Mouse (Mus musculus) liver, embryonic 12.5 days (tissue): ENCODE results near the gene Ostm1. TPM values are rescaled to one million over a fixed set of nuclear protein-coding genes. Genes with fewer than 3 reads are reported as not detected.

Experiments used
- ATAC-seq: fragments of 200-750 bp; cut with Nextera tagmentation; 2 replicates; pipeline ENCODE4 v1.8.0; 2017; ENCODE audit warnings: moderate number of reproducible peaks, mild to moderate bottlenecking, moderate library complexity
- H3K27ac ChIP-seq: fragments of 300-500 bp; sonication (generic); 2 replicates; pipeline ENCODE4 v1.5.1; 2016; ENCODE audit warnings: mild to moderate bottlenecking
- H3K27me3 ChIP-seq: fragments of 300-500 bp; sonication (generic); replicated peaks from 2 replicates; pipeline ENCODE4 v1.6.1; 2016; ENCODE audit warnings: mild to moderate bottlenecking, moderate library complexity
- H3K36me3 ChIP-seq: fragments of 300-500 bp; sonication (generic); 2 replicates; pipeline ENCODE4 v1.6.1; 2016; ENCODE audit warnings: mild to moderate bottlenecking, moderate library complexity
- H3K4me1 ChIP-seq: fragments of 300-500 bp; sonication (generic); 2 replicates; pipeline ENCODE4 v1.6.1; 2016
- H3K4me2 ChIP-seq: fragments of 300-500 bp; sonication (generic); 2 replicates; pipeline ENCODE4 v1.6.1; 2016; ENCODE audit warnings: mild to moderate bottlenecking, moderate library complexity
- H3K4me3 ChIP-seq: fragments of 300-500 bp; sonication (generic); 2 replicates; pipeline ENCODE4 v1.5.1; 2016; ENCODE audit warnings: mild to moderate bottlenecking, moderate library complexity
- H3K9ac ChIP-seq: fragments of 300-500 bp; sonication (generic); 2 replicates; pipeline ENCODE4 v1.6.1; 2016; ENCODE audit warnings: mild to moderate bottlenecking, moderate library complexity
- H3K9me3 ChIP-seq: fragments of 300-500 bp; sonication (generic); replicated peaks from 2 replicates; pipeline ENCODE4 v1.6.1; 2016; ENCODE audit warnings: mild to moderate bottlenecking, moderate library complexity
- WGBS: fragments of 180-500 bp; shearing (Covaris S2); methylation state at CpG from one replicate; pipeline ENCODE4 v1.1.7; 2016; ENCODE audit not compliant: insufficient replicate concordance; 5-methylcytosine and 5-hydroxymethylcytosine counted together
- polyA plus RNA-seq: library from polyadenylated mRNA; unstranded; fragments of >200 nt; fragmentation: Nextera tagmentation; extraction: Ambion mirVana; gene quantifications from 2 replicates; pipeline ENCODE4 v1.2.1, GENCODE M21; 2016

Ostm1 gene
- polyA plus RNA-seq, 1 experiment from 2014 or later = 19.9 TPM

GRCm38 (mm10) chr10:42584436-42584983 is 888 bp downstream of the Ostm1 start:
- Histone ChIP-seq H3K27ac (no peak overlapping the region), H3K9me3 (no peaks in the 10 kb centered on the region), H3K4me2 (0 out of 2 replicates have a peak overlapping the region, but pooled peaks have one; percentile 1), H3K4me3 (peak overlapping the region; percentile 13; the same call in 1 of the 2 replicates), H3K9ac (no peak overlapping the region), H3K4me1 (peaks cover 18% of the 10 kb centered on the region; the same call in 1 of the 2 replicates), H3K36me3 (no peaks in the 10 kb centered on the region), H3K27me3 (peaks cover 100% of the 10 kb centered on the region)
- no peak for ATAC-seq
- WGBS = 3% methylated on average over 37 of the region's 37 CpGs

GRCm38 (mm10) chr10:42585156-42585555 is 1.5 kb downstream of the Ostm1 start:
- H3K27ac ChIP-seq = no peak overlapping the region
- no peak overlapping the region for H3K9ac ChIP-seq
- H3K27me3 ChIP-seq = peaks cover 100% of the 10 kb centered on the region
- no peak overlapping the region for H3K4me2 ChIP-seq
- H3K4me3 ChIP-seq = no peak overlapping the region
- no peak for ATAC-seq
- no peaks in the 10 kb centered on the region for H3K9me3 ChIP-seq
- 5% methylated on average over 8 of the region's 8 CpGs for WGBS
- H3K36me3 ChIP-seq = no peaks in the 10 kb centered on the region
- H3K4me1 ChIP-seq = peaks cover 12% of the 10 kb centered on the region; the same call in 1 of the 2 replicates

- Histone ChIP-seq H3K9me3 (no peaks in the 10 kb centered on the region), H3K4me3 (no peak overlapping the region), H3K9ac (no peak overlapping the region), H3K27me3 (peaks cover 100% of the 10 kb centered on the region), H3K36me3 (no peaks in the 10 kb centered on the region), H3K27ac (no peak overlapping the region), H3K4me2 (no peak overlapping the region), H3K4me1 (0 out of 2 replicates have a peak, but pooled peaks cover 10% of the 10 kb centered on the region)
- no peak for ATAC-seq
- 6% methylated on average over 22 of the region's 22 CpGs for WGBS
Measured at GRCm38 (mm10) chr10:42585596-42586305, 2.1 kb downstream of the Ostm1 start.

GRCm38 (mm10) chr10:42587961-42588750 is 4.5 kb downstream of the Ostm1 start:
- Histone ChIP-seq H3K9me3 (no peaks in the 10 kb centered on the region), H3K27me3 (peaks cover 100% of the 10 kb centered on the region), H3K4me1 (peaks cover 17% of the 10 kb centered on the region), H3K27ac (no peak overlapping the region), H3K36me3 (no peaks in the 10 kb centered on the region), H3K4me2 (no peak overlapping the region), H3K9ac (no peak overlapping the region), H3K4me3 (no peak overlapping the region)
- no peak for ATAC-seq
- WGBS = 7% methylated on average over 8 of the region's 8 CpGs

GRCm38 (mm10) chr10:42589505-42589904 is 5.9 kb downstream of the Ostm1 start:
- Histone ChIP-seq H3K4me1 (peaks cover 13% of the 10 kb centered on the region), H3K4me3 (no peak overlapping the region), H3K27ac (no peak overlapping the region), H3K9ac (no peak overlapping the region), H3K27me3 (peaks cover 100% of the 10 kb centered on the region), H3K9me3 (no peaks in the 10 kb centered on the region), H3K4me2 (no peak overlapping the region), H3K36me3 (no peaks in the 10 kb centered on the region)
- no peak for ATAC-seq
- 7% methylated on average over 5 of the region's 5 CpGs for WGBS

- Histone ChIP-seq H3K4me3 (no peak overlapping the region), H3K4me2 (no peak overlapping the region; the same call in 1 of the 2 replicates), H3K9ac (no peak overlapping the region), H3K27me3 (peaks cover 100% of the 10 kb centered on the region), H3K36me3 (no peaks in the 10 kb centered on the region), H3K4me1 (peaks cover 13% of the 10 kb centered on the region), H3K27ac (no peak overlapping the region), H3K9me3 (no peaks in the 10 kb centered on the region)
- WGBS = 3% methylated on average over 19 of the region's 19 CpGs
- no peak for ATAC-seq
Measured at GRCm38 (mm10) chr10:42590261-42591184, 6.9 kb downstream of the Ostm1 start.

GRCm38 (mm10) chr10:42591185-42591992 is 7.8 kb downstream of the Ostm1 start:
- Histone ChIP-seq H3K9me3 (no peaks in the 10 kb centered on the region), H3K4me3 (peak overlapping the region; percentile 40), H3K9ac (no peak overlapping the region), H3K27me3 (peaks cover 100% of the 10 kb centered on the region), H3K4me1 (peaks cover 13% of the 10 kb centered on the region), H3K36me3 (no peaks in the 10 kb centered on the region), H3K27ac (no peak overlapping the region), H3K4me2 (peak overlapping the region; percentile 49)
- no peak for ATAC-seq
- under 1% methylated on average over 67 of the region's 67 CpGs for WGBS

- WGBS = 2% methylated on average over 25 of the region's 25 CpGs
- no peak for ATAC-seq
- H3K4me3 ChIP-seq = peak overlapping the region; percentile 40
Measured at GRCm38 (mm10) chr10:42591993-42592686, 8.5 kb downstream of the Ostm1 start.

GRCm38 (mm10) chr10:42593201-42593600 is 9.6 kb downstream of the Ostm1 start:
- Histone ChIP-seq H3K4me3 (no peak overlapping the region), H3K27ac (no peak overlapping the region), H3K27me3 (peaks cover 98% of the 10 kb centered on the region), H3K4me2 (no peak overlapping the region), H3K9ac (no peak overlapping the region), H3K9me3 (no peaks in the 10 kb centered on the region), H3K36me3 (no peaks in the 10 kb centered on the region), H3K4me1 (peaks cover 13% of the 10 kb centered on the region)
- ATAC-seq = no peak
- WGBS = 11% methylated on average over 7 of the region's 7 CpGs

More at GRCm38 (mm10) chr10:42591993-42592686, 8.5 kb downstream of the Ostm1 start:
- H3K36me3 ChIP-seq = no peaks in the 10 kb centered on the region
- H3K9me3 ChIP-seq = no peaks in the 10 kb centered on the region
- H3K27me3 ChIP-seq = peaks cover 100% of the 10 kb centered on the region
- H3K4me2 ChIP-seq = peak overlapping the region; percentile 49
- H3K27ac ChIP-seq = no peak overlapping the region
- H3K4me1 ChIP-seq = peaks cover 13% of the 10 kb centered on the region
- no peak overlapping the region for H3K9ac ChIP-seq

- H3K36me3 ChIP-seq = no peaks in the 10 kb centered on the region
- no peak overlapping the region for H3K4me3 ChIP-seq
- H3K4me1 ChIP-seq = no peaks in the 10 kb centered on the region
- no peak for ATAC-seq
- peaks cover 85% of the 10 kb centered on the region for H3K27me3 ChIP-seq
- H3K27ac ChIP-seq = no peak overlapping the region
- WGBS = 61% methylated on average over 8 of the region's 8 CpGs
- no peak overlapping the region for H3K9ac ChIP-seq
- H3K4me2 ChIP-seq = no peak overlapping the region
- no peaks in the 10 kb centered on the region for H3K9me3 ChIP-seq
Measured at GRCm38 (mm10) chr10:42598615-42599014, 15.0 kb downstream of the Ostm1 start.
